Mouse (Mus musculus): ENCODE results near the gene Tlr5. TPM values are rescaled to one million over a fixed set of nuclear protein-coding genes. Genes with fewer than 3 reads are reported as not detected.

The Tlr5 gene
- total RNA-seq (2021) = under 1 TPM; 0.44 to 0.66 TPM

DNA sequence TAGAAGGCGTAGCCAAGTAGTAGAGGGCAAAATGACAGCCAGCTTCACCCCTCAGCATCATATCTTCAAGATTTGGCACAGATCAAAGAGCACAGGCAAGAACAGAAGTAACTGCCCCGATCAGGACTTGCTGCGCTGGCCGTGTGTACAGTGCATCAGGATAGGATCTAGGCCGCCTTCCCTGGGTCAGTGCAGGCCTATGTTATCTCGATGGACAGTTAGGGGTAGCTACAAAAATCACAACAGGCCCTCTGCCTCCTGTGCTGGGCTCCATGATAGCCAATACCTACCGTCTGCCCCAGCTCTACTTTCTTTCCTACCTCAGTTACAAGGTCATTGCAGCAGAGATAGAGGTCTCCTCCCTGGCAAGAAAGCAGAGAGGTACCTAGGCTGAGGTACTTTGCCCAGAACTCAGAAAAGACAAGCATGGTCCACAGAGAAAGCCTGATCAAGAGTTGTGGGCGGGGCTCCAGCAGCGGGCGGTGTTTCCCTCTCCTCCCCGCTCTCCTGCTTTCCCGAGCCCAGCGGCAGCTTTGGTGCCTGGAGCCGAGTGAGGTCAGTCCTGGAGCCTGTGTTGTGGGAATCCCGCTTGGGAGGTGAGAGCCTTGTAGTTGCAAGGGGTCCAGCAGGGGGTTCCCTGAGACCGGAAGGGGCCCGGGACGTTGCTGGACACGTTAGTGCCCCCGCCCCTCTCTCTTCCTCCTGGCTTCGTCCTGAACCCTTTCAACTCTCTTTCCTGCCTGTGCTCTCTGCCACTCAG lies at the start of gene Tlr5:
Tlr5 (plus strand) TSS at position 502 of the 760 bp plus-strand sequence.
- no peak for DNase-seq (ENCODE audit: extremely low spot score in 1 of 2, low spot score in 1 of 2)

DNA sequence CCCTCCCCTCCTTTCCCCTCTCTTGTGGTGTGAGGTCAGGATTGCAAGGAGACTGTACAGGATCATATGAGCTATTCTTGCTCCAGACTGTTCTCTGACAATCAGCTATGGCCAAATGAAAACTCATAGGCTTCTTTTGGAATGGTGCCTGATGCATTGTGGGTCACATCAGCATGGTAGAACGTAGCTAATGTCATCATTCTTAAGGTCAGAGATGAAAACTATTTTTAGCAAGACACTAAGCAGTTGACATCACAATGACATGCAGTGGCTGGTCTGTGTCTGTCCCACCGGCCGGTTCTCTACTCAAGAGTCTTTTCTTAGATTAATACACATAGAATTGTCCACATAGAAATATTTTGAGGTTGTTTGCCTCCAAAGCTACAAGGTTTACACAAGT lies 48.9 kb upstream of the Tlr5 start:
- DNase-seq (ENCODE audit: extremely low spot score in 1 of 2, low spot score in 1 of 2) = no peak

DNA sequence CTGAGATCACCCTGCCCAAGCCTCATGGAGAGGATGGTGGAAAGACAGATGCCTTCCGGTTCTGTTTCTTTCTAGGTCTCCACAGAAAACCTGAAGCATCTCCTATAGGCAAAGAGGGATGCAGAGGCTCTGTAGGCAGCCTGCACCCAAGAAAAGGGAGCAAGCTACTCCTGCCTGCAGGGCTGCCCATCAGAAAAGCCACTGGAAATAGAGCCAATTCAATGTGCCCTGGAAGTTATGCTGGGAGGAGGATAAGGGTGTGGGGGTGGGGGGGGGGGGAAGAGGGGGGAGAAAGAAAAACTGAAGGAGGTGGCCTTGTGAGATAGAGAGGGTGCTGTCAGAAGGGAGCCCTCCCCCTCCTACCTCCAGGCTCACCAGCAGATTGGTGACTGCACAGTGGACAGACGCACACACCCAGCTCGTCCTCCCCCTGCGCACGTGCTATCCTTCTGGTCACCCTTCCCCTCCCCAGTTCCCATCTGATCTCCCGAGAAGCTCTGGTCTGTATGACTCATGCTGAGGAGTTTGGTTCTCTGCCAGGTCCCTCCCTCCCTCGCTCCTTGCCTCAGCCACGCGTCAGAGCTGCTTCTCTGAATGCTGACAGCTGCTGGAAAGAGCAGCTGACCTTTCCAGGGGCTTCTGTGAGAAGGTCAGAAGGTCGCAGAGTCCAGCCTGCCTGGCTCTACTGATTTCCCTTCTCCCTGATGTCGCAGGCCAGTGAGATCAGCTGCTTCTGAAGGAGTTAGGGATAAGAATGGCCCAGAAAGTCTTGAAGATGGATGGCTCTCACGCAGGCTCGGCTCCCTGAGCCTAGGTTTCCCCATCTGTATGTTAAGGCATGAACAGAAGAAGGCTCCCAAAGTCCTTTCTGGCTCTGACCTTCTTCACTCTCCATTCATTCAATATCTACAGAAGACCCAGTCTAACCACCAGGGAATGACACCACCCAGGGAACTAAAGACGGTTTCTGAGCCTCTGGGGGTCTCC lies 46.2 kb upstream of the Tlr5 start:
- DNase-seq (ENCODE audit: extremely low spot score in 1 of 2, low spot score in 1 of 2) = peak; percentile 49 to 69

DNA sequence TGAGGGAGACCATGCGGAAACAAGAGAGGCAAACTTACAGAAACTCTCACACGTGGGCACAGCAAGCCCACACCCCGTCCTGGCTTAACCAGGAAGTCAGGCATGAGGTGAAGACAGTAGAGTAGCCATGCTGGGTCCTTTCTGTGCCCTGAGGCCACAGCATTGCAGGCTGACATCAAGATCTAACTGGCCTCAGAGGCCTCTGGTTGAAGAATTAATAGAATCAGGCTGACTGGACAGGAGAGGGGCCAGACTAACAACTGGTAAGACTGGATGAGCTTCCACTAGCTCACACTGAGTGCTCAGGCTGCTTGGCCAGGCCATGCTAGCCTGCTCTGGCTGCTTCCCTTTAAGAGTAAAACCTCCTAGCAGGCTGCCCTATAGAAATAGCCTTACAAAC lies 45.5 kb upstream of the Tlr5 start:
- DNase-seq (ENCODE audit: extremely low spot score in 1 of 2, low spot score in 1 of 2) = no peak

DNA sequence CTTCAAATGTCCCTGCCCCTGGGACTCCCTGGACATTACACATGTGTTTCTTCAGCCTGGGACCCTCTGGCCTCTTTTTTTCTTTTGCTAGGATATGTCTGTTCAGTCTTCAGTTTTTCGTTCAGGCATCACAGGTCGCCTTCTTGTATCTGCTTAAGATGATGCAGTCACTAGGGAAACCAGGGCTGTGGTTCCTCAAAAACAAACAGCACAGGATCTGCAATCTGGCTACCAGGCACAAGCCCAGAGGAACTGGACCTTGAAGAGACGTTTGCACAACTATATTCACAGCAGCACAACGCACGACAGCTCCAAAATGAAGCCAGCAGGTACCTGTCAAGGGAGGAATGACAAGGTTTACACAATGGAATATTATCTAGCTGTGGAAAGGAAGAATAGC lies 45.0 kb upstream of the Tlr5 start:
- no peak for DNase-seq (ENCODE audit: extremely low spot score in 1 of 2, low spot score in 1 of 2)

DNA sequence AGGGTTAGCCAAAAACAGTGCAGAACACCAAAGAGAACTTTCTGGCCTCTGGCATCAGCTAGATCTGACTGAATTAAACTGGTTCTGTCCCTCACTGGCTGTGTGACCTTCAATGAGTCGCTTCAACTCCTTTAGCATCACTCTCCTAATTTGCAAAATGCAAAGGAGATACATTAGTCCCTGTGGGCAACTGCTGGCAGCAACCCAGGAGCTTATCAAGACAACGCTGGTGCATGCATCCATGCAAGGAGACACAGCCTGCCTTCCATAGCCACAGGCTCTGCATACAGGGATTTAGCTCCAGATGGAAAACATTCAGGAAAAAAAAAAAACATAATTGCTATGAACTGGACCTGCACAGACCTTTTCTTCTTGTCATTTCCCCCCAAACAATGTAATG lies 42.0 kb upstream of the Tlr5 start:
- DNase-seq (ENCODE audit: extremely low spot score in 1 of 2, low spot score in 1 of 2) = no peak

DNA sequence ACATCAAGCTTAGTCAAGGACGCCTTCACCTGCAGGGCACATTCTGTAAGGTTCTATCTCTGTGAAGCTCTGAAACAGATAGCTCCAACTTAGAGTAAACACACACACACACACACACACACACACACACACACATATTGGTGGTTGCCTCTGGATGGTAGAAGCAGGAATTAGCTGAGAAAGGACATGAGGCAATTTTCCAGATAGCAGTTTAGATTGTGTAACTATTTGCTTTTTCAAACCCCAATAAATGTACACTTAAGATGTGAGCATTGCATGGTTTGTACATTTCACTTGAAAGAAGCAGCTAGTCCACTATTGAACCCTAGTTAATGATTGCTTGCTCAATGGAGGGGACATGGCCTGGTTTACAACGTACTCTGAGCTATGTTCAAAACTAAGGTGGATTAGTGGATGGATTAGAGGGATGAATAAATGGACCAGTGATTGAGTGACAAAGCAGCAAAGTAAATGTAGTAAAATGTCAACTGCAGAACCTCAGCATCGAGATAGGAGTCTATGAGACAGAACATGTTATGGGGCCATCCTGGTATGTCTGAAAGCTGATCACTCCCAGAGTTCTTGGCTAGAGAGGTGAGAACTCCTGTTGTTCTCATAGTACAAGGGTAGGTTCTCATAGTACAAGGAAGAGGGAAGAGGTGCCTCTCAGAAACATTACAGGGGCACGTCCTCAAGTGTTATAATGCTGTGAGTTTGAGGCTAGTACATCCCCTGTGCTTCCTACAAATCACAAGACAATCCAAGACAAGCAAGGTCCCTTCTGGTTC lies 40.3 kb upstream of the Tlr5 start:
- no peak for DNase-seq (ENCODE audit: extremely low spot score in 1 of 2, low spot score in 1 of 2)

DNA sequence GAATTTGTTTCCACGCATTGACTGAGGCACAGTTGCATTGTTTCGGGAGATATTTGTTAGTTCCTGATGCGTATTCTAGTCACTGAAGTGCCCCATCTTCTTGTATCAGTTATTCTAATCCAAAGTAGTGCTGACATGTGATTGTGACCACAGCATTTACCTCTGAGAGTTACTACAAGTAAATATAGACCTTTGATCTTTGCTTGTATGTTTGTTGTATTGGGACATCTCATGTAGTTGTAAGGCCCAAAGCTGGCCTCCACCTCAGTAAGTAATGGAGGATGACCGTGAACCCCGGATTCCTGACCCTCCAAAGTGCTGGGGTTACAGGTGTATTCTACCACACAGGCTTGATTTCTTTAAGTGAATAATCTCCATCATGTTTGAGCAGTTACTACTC lies 38.4 kb upstream of the Tlr5 start:
- no peak for DNase-seq (ENCODE audit: extremely low spot score in 1 of 2, low spot score in 1 of 2)

DNA sequence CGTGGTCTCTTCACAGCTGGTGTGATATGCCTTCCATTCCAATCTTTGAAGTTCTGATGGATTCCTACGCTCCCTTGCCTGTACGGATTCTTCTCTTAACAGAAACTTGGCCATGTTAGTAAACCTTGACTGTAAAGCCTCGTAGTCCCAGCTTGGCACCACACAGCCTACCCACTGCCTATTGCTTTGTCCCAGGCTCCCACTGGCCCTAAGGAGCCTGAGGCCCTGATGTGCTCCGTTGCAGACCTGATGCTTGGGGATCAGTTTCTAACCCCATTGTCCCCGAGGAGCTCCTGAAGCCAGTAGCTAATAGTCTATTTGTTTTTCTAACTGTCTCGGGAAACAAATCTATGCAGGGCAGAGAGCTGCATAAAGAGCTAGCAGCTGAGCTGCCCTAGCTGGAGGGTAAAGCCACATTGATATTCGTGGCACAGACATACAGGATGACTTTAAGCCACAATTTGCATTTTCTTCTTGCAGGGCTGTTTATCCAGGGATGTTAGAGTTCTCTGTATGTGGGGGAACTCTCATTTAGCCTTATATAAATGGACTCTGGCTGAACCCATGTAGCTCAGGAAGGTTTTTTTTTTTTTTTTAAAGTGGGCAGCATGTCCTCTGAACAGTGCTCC lies 35.8 kb upstream of the Tlr5 start:
- no peak for DNase-seq (ENCODE audit: extremely low spot score in 1 of 2, low spot score in 1 of 2)

DNA sequence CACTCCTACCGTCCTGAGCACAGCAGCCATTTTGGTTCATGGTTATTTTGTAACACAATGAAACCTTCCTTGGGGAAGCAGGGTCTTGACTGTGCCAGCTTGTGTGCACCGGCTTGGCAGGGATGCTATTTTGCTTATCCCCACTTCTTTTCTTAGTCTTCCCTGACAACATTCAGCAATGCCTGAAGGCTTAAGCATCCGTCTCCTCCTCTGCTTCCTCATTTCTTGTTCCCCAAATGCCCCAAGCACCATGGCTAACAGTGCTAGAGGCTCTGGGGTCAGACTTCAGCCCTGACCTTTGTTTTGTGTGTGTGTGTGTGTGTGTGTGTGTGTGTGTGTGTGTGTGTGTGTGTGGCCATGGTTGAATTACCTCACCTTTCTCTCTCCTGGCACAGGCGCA lies 31.8 kb upstream of the Tlr5 start:
- no peak for DNase-seq (ENCODE audit: extremely low spot score in 1 of 2, low spot score in 1 of 2)

DNA sequence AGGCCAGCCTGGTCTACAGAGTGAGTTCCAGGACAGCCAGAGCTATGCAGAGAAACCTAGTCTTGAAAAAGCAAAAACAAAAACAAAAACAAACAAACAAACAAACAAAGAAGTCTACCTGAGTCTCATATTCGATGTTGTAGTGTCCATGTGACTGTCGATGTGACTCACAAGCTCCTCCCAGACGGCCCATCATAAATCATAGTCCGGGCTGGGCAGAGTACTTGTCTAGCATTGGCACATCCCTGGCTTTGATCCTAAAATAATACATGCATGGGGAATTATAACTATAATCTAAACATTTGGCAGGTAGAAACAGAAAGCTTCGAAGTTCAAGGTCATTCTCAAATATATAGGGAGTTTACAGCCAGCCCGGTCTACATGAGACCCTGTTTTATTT lies 28.1 kb upstream of the Tlr5 start:
- no peak for DNase-seq (ENCODE audit: extremely low spot score in 1 of 2, low spot score in 1 of 2)

DNA sequence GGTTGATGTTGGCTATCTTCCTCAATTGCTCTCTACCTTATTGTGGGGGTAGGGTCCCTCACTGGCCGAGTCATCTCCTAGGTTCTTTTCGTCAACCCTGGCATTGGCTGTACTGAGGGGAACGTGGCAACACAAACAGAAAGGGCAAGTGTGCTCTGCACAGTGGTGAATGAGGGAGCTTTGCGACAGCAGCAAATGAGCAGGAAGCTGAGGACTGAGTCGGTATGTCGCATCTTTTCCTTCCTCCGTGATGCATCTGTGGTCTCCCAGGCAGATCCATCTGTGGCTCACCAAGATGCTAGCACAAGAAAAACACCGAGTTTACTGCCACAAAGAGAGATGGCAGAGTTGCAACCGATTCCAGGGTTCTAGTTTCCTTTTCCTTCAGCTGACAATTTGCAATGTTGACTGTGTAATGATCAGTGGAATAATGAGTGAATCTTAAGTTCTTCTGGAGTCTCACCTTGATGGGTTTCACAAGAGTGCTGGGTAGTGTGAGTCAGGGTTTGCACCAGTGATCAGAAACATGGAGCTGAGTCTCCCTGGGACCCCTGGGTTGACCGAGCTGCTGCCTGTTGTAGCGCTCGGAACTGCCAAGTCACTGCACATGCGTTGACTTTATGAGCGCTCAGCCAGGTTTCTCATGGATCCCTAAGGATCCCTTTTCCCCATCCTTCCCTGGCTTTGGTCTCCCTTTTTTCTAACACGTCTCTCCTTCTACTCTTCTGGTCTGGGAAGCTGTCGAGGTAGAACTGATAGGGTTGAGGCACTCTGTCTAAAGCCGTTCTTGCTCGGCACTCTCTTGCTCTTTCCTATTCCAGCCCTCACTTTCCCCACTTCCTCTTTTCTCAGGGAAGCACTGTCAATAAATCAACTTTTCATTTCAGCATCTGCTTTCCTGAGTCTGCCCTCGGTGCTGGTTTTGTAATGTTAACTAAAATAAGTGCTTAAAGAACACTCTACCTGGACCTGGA lies 26.4 kb upstream of the Tlr5 start:
- no peak for DNase-seq (ENCODE audit: extremely low spot score in 1 of 2, low spot score in 1 of 2)

DNA sequence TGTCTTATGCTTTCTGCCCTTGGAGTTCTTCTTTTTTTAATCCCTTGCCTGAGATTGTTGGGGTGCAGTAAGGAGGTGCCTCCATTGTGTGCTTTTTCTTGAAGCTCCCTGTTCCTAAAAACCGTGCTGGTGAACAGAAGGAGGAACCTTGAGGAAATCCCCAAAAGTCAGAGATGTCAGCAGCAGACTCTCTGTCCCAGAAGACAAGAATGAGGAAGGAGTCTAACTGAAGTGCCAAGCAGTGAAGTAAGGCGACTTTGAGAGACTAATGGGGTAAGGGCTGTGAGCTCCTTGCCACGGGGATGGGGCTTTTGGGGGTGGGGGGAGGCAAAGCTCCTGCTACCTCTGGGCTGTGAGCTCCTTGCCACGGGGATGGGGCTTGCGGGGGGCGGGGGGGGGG lies 19.1 kb upstream of the Tlr5 start:
- DNase-seq (ENCODE audit: extremely low spot score in 1 of 2, low spot score in 1 of 2) = no peak

DNA sequence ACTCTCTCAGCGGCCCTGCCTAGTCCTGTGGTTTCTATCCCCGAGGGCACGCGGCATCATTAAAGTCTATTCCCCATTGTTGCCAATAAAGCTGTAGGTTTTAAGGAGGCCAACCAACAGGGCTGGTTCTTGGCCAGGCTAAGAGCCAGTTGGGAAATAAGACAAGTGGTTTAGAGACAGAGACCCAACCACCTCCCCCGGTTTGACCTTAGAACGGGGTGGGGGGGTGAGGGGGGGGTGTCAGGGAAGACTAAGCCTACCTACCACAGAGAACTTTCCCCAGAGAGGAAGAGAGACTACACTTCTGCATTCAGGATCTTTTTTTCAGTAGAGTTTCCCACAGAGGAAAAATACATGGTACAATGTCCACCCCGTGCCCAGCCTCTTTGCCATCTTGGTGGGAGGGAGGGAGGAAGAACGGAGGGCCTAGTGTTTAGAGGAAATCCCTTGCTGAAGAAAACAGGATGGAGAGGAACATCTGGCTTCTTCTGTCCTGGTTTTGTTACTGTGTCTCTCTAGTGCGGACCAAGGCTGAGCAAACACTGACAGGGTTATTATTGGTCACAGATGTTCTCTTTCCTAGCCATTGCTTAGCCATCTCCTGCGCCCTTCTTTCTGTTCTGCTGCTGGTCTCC lies 17.0 kb upstream of the Tlr5 start:
- DNase-seq (ENCODE audit: extremely low spot score in 1 of 2, low spot score in 1 of 2) = no peak

DNA sequence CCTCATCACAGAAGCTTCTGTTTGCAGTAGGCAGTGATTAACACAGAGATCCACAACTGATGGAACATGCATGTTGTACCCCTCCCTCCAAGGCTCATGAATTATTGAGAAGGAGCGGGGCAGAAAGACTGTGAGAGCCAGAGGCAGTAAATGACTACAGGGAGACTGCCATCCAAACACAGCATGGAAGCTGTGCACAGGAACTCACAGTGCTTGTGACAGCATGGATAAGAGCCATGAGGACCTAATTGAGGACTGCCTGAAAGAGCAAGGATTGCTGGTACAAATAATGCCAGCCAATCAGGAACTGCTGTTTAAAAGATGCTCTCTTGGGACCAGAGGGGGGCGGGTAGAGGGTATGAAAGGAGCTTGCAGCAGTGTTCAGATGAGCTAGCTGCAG lies 12.7 kb upstream of the Tlr5 start:
- DNase-seq (ENCODE audit: extremely low spot score in 1 of 2, low spot score in 1 of 2) = no peak

DNA sequence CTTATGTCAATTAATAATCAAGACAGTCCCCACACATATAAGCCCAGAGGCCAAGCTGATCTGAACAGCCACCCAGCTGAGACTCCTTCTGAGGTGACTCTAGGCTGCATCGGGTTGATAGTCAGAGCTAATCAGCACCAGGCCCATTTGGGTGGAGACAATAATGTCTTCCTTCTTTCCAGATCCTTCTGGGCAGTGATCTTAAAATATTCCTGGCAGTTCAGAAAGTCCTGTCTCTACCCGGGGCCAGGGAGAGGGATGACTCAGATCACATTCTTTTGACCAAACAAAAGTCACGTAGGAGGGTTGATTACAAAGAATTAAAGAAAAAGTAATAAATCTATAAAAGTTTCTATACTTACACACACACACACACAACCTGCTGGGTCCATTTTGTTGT lies 10.7 kb upstream of the Tlr5 start:
- DNase-seq (ENCODE audit: extremely low spot score in 1 of 2, low spot score in 1 of 2) = no peak

DNA sequence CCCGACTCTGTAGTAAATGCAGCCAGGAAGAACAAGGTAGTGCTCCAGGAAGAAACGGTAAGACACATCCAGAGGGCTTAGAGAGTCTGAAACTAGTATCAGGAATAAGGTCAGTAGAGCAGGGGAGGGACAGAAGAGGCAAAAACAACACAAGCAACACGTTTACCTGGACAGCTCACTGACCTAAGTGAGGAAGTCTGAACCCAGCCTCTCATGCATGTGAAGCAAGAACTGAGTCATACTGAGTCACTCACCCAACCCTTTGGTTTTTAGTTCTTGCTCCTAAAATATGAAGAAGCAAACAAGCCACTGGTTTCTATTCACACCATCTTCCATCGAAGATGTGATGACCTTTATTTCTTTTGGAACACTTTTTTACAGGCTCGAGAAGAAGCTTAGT lies 9.9 kb upstream of the Tlr5 start:
- no peak for DNase-seq (ENCODE audit: extremely low spot score in 1 of 2, low spot score in 1 of 2)

DNA sequence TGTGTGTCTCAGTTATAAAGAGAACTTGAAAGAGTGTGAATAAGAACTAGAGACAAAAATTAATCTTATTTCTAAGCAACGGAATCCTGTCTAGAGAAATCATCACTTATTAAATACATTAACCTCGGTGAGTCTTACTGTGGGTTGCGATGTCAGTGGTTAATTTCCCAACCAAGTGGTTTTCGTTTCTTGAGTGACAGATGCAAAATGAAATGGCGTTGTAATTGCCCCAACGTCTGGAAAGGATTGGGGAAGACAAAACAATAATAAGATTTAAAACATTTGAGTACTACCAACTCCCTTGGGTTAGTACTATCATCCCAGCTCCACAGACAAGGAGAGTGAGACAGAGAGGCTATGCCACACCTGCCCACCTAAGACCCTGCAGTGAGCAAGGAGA lies 9.0 kb upstream of the Tlr5 start:
- no peak for DNase-seq (ENCODE audit: extremely low spot score in 1 of 2, low spot score in 1 of 2)

DNA sequence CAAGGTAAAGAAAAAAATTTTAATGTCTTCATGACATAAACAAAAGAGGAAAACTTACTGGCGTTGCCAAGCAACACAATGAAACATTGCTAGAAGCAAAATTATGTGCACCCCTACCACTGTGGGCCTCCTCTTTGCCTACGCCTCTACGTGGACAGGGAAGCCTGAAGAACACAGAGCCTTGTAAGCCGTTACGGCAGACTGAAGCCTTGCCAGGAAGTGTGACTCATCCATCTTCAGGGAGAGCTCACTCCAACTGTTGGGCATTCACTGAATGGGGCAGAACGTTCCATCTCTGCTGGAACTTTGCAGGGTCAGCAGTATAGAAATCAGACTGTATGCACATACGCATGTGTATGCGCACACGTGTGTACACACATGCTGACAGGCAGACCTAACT lies 3.3 kb upstream of the Tlr5 start:
- no peak for DNase-seq (ENCODE audit: extremely low spot score in 1 of 2, low spot score in 1 of 2)
